Mouse (Mus musculus) CH12.LX (cell line): ENCODE measurements around the gene Stra6l. TPM values are rescaled to one million over a fixed set of nuclear protein-coding genes. Genes with fewer than 3 reads are reported as not detected.
A peak's percentile ranks its signal among the peaks of the same experiment; 100 is the strongest.

Source experiments
- DNase-seq: peaks from one replicate; pipeline ENCODE4 v3.0.0-alpha.2; 2013; ENCODE audit errors: extremely low read depth
- H3K27ac ChIP-seq: 2 replicates; pipeline ENCODE4 v1.5.1; 2012; ENCODE audit warnings: low read depth, mild to moderate bottlenecking, control low read depth, moderate library complexity; ENCODE audit not compliant: insufficient read depth
- H3K27me3 ChIP-seq: replicated peaks from 2 replicates; pipeline ENCODE3; 2012; ENCODE audit warnings: inconsistent platforms
- H3K36me3 ChIP-seq, 2 experiments: replicated peaks in 1 of 2; 2 replicates each; pipeline versions ENCODE3 to v1.6.1; 2012; ENCODE audit warnings: inconsistent platforms in 1 of 2, low read length in 1 of 2, mild to moderate bottlenecking in 1 of 2, mixed read lengths in 1 of 2, moderate library complexity in 1 of 2; ENCODE audit not compliant: control insufficient read depth in 1 of 2, insufficient read depth in 1 of 2
- H3K4me1 ChIP-seq, 2 experiments: 2 replicates each; pipeline ENCODE4 v1.6.1; 2012; ENCODE audit warnings: inconsistent platforms in 1 of 2, moderate library complexity in 1 of 2; ENCODE audit not compliant: insufficient read depth in 2 of 2, control insufficient read depth in 1 of 2
- H3K4me2 ChIP-seq: 2 replicates; pipeline ENCODE4 v1.6.1; 2012; ENCODE audit warnings: low read depth, mild to moderate bottlenecking, control low read depth; ENCODE audit not compliant: poor library complexity, insufficient read depth, severe bottlenecking
- H3K4me3 ChIP-seq, 3 experiments: fragments of 150-350 bp in 1 of 3; sonication (generic) in 1 of 3; replicated peaks in 1 of 3; 2 replicates each; pipeline versions ENCODE3 to v1.5.1; 2011 to 2012; ENCODE audit warnings: low read depth in 2 of 3, low read length in 2 of 3, mild to moderate bottlenecking in 2 of 3, moderate library complexity in 2 of 3, control low read depth in 1 of 3, improper control_type of control experiment in 1 of 3, inconsistent platforms in 1 of 3, mixed read lengths in 1 of 3; ENCODE audit not compliant: poor library complexity in 1 of 3
- H3K79me2 ChIP-seq: replicated peaks from 2 replicates; pipeline ENCODE4 v1.6.1; 2012; ENCODE audit warnings: mild to moderate bottlenecking, moderate library complexity; ENCODE audit not compliant: control insufficient read depth, poor library complexity, insufficient read depth, severe bottlenecking; ENCODE audit errors: extremely low read depth
- H3K9ac ChIP-seq: 2 replicates; pipeline ENCODE4 v1.6.1; 2012; ENCODE audit warnings: low read depth, mild to moderate bottlenecking, control low read depth, moderate library complexity; ENCODE audit not compliant: insufficient read depth
- H3K9me3 ChIP-seq: replicated peaks from 2 replicates; pipeline ENCODE3; 2012; ENCODE audit warnings: low read length, inconsistent platforms, mixed read lengths
- BHLHE40 ChIP-seq: IDR thresholded peaks from 2 replicates; pipeline ENCODE4 v1.6.1; 2011; ENCODE audit warnings: mild to moderate bottlenecking, low read depth, low read length, improper control_type of control experiment
- EP300 ChIP-seq: IDR thresholded peaks from 2 replicates; pipeline ENCODE4 v1.6.1; 2011; ENCODE audit warnings: low read length, improper control_type of control experiment
- ETS1 ChIP-seq: conservative IDR thresholded peaks from 2 replicates; pipeline ENCODE4 v1.6.1; 2012; ENCODE audit warnings: low read depth, mild to moderate bottlenecking, inconsistent platforms, low read length, improper control_type of control experiment, moderate library complexity
- IRF4 ChIP-seq: IDR thresholded peaks from 2 replicates; pipeline ENCODE4 v1.6.1; 2014; ENCODE audit warnings: low read depth, mild to moderate bottlenecking, inconsistent platforms, low read length, improper control_type of control experiment
- KAT2A ChIP-seq: IDR thresholded peaks from 2 replicates; pipeline ENCODE4 v1.6.1; 2012; ENCODE audit warnings: low read length, improper control_type of control experiment, inconsistent platforms; ENCODE audit not compliant: insufficient replicate concordance
- MAFK ChIP-seq: IDR thresholded peaks from 2 replicates; pipeline ENCODE4 v1.6.1; 2011; ENCODE audit warnings: low read length, improper control_type of control experiment; ENCODE audit not compliant: insufficient replicate concordance
- MAX ChIP-seq: IDR thresholded peaks from 2 replicates; pipeline ENCODE4 v1.6.1; 2011; ENCODE audit warnings: low read length, improper control_type of control experiment
- MEF2A ChIP-seq: IDR thresholded peaks from 2 replicates; pipeline ENCODE4 v1.6.1; 2014; ENCODE audit warnings: low read depth, mild to moderate bottlenecking, inconsistent platforms, low read length, improper control_type of control experiment, borderline replicate concordance
- MYC ChIP-seq: IDR thresholded peaks from 2 replicates; pipeline ENCODE4 v1.6.1; 2011; ENCODE audit warnings: low read depth, mild to moderate bottlenecking, improper control_type of control experiment, low read length
- NELFE ChIP-seq: IDR thresholded peaks from 2 replicates; pipeline ENCODE4 v1.6.1; 2011; ENCODE audit warnings: low read depth, low read length, improper control_type of control experiment
- NRF1 ChIP-seq: IDR thresholded peaks from 2 replicates; pipeline ENCODE4 v1.6.1; 2014; ENCODE audit warnings: low read depth, mild to moderate bottlenecking, inconsistent platforms, low read length, improper control_type of control experiment, moderate library complexity
- PAX5 ChIP-seq: IDR thresholded peaks from 2 replicates; pipeline ENCODE4 v1.6.1; 2012; ENCODE audit warnings: low read length, inconsistent platforms, mixed read lengths
- ZKSCAN1 ChIP-seq: IDR thresholded peaks from 2 replicates; pipeline ENCODE4 v1.6.1; 2012; ENCODE audit warnings: low read depth, inconsistent platforms, low read length, improper control_type of control experiment, borderline replicate concordance
- ZMIZ1 ChIP-seq: IDR thresholded peaks from 2 replicates; pipeline ENCODE4 v1.6.1; 2012; ENCODE audit warnings: low read depth, mild to moderate bottlenecking, inconsistent platforms, low read length, improper control_type of control experiment
- dilution Hi-C: fragments of 300-500 bp; cut with MboI; formaldehyde crosslinking; loops from 2 replicates; pipeline ENCODE4 v1.14.3; 2020; ENCODE audit warnings: low sequenced_read_pairs; ENCODE audit not compliant: extremely low pct_unique_long_range_greater_than_20kb, extremely low pct_ligation_motif_present
- in situ Hi-C: fragments of 300-500 bp; cut with MboI; formaldehyde crosslinking; loops from 3 replicates; pipeline ENCODE4 v1.14.3; 2019; ENCODE audit warnings: low sequenced_read_pairs, low pct_ligation_motif_present, low pct_unique_long_range_greater_than_20kb, mixed read lengths
- polyA plus RNA-seq: library from polyadenylated mRNA; unstranded; fragments of >175 nt; gene quantifications from 2 replicates; pipeline ENCODE4 v1.2.1, GENCODE M21; 2012; ENCODE audit warnings: low read depth; ENCODE audit not compliant: insufficient read length
- total RNA-seq, 2 experiments: library from RNA; depleted of rRNA; stranded (reverse); fragments of 300-350 nt in 1 of 2; fragments of >200 nt in 1 of 2; gene quantifications; 2 replicates each; pipeline ENCODE4 v1.2.3; 2012 to 2014

Stra6l gene
- total and polyA plus RNA-seq, 3 experiments, result 0.13 TPM; not detected in 2

GRCm38 (mm10) chr4:45882521-45882920 is 34.1 kb downstream of the Stra6l start:
- Histone ChIP-seq H3K4me1 (peaks cover 10 to 30% of the 10 kb centered on the region in 2 experiments), H3K27ac (no peak overlapping the region), H3K9ac (no peak overlapping the region), H3K36me3 (no peaks in the 10 kb centered on the region), H3K4me3 (no peak overlapping the region), H3K4me2 (no peak overlapping the region), H3K27me3 (no peaks in the 10 kb centered on the region), H3K79me2 (no peaks in the 10 kb centered on the region), H3K9me3 (peaks cover 2% of the 10 kb centered on the region)
- dilution Hi-C loops (no loop called here), in situ Hi-C loops (no loop called here)
- peak; percentile 48 for DNase-seq
- TF ChIP-seq NELFE (no peak), ZKSCAN1 (no peak), MAFK (no peak), MYC (no peak)

GRCm38 (mm10) chr4:45883250-45883649 is 34.8 kb downstream of the Stra6l start:
- DNase-seq, result peak; percentile 64
- H3K9me3 ChIP-seq, result peaks cover 2% of the 10 kb centered on the region
- H3K9ac ChIP-seq, result no peak overlapping the region
- H3K4me3 ChIP-seq, result no peak overlapping the region
- peaks cover 10 to 26% of the 10 kb centered on the region in 2 experiments for H3K4me1 ChIP-seq
- H3K36me3 ChIP-seq, result no peaks in the 10 kb centered on the region
- dilution Hi-C loops, result no loop called here
- no peak overlapping the region for H3K27ac ChIP-seq
- TF ChIP-seq NRF1, result peak; percentile 83
- no peak for TF ChIP-seq KAT2A
- peak; percentile 76 for TF ChIP-seq BHLHE40
- peak; percentile 85 for TF ChIP-seq MAX
- no peak for TF ChIP-seq ZMIZ1
- TF ChIP-seq MEF2A, result 0 out of 2 replicates have a peak, but pooled peaks have one; percentile 23
- no peak for TF ChIP-seq PAX5
- TF ChIP-seq EP300, result peak; percentile 52; the same call in 1 of the 2 replicates
- no peak for TF ChIP-seq NELFE
- TF ChIP-seq ZKSCAN1, result no peak
- peak; percentile 61; the same call in 1 of the 2 replicates for TF ChIP-seq MYC
- peak; percentile 41 for TF ChIP-seq ETS1
- peak; percentile 51; the same call in 1 of the 2 replicates for TF ChIP-seq IRF4
- H3K4me2 ChIP-seq, result no peak overlapping the region
- in situ Hi-C loops, result no loop called here
- no peaks in the 10 kb centered on the region for H3K27me3 ChIP-seq
- H3K79me2 ChIP-seq, result no peaks in the 10 kb centered on the region
